Mouse (Mus musculus): ENCODE measurements at regions not wholly inside any gene's neighbourhood (a gene's known extent, or its start where the extent isn't known, plus 50 kb on each side); places are given as distances from the start of the nearest gene placed in this dataset.

- 87% methylated on average over 1 of the region's 1 CpGs for WGBS
- Histone ChIP-seq H3K36me3 (ENCODE audit: control insufficient read depth, insufficient read depth, low read length) (no peaks in the 10 kb centered on the region), H3K9me3 (replicated peaks; ENCODE audit: control insufficient read depth, low read length, poor library complexity, severe bottlenecking) (no peaks in the 10 kb centered on the region), H3K4me2 (ENCODE audit: low read length) (no peak overlapping the region), H3K4me3 (ENCODE audit: low read depth, low read length) (no peak overlapping the region), H3K9ac (ENCODE audit: low read depth, low read length) (no peak overlapping the region), H3K27me3 (ENCODE audit: control insufficient read depth, insufficient read depth, low read depth, low read length) (no peaks in the 10 kb centered on the region), H3K27ac (ENCODE audit: low read length) (no peak overlapping the region), H3K4me1 (ENCODE audit: control insufficient read depth, insufficient read depth, low read length) (no peaks in the 10 kb centered on the region)
- no peak for ATAC-seq
Observed at GRCm38 (mm10) chr12:35863141-35863540, 62.3 kb upstream of the Agr3 start.

DNA sequence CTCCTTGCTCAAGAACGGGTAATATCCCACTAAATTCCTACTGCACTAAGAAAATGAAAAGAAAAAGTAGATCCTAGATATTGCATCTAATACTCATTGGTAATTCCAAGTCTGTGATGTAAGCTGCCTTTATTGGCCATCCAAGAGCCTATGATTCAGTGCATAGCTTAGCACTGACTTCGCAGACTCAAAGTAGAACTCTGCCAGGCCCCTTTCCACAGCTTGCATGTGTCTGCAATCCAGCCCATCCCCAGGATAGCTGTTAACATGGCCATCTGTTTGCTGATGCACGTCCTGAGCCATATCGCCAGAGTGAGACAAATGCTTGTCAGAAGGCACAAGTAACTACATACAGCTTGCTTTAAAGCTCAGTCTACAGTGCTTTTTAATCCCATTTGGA lies 72.3 kb upstream of the Agr3 start:
- Histone ChIP-seq H3K27me3 (ENCODE audit: control insufficient read depth, insufficient read depth, low read depth, low read length) (no peaks in the 10 kb centered on the region), H3K9ac (ENCODE audit: low read depth, low read length) (no peak overlapping the region), H3K4me3 (ENCODE audit: low read depth, low read length) (no peak overlapping the region), H3K4me2 (ENCODE audit: low read length) (no peak overlapping the region), H3K4me1 (ENCODE audit: control insufficient read depth, insufficient read depth, low read length) (no peaks in the 10 kb centered on the region), H3K27ac (ENCODE audit: low read length) (no peak overlapping the region), H3K36me3 (ENCODE audit: control insufficient read depth, insufficient read depth, low read length) (no peaks in the 10 kb centered on the region), H3K9me3 (replicated peaks; ENCODE audit: control insufficient read depth, low read length, poor library complexity, severe bottlenecking) (no peaks in the 10 kb centered on the region)
- 85% methylated on average over 4 of the region's 4 CpGs for WGBS
- ATAC-seq = no peak

- ATAC-seq = no peak
- Histone ChIP-seq H3K9ac (ENCODE audit: low read depth, low read length) (no peak overlapping the region), H3K27me3 (ENCODE audit: control insufficient read depth, insufficient read depth, low read depth, low read length) (no peaks in the 10 kb centered on the region), H3K36me3 (ENCODE audit: control insufficient read depth, insufficient read depth, low read length) (no peaks in the 10 kb centered on the region), H3K27ac (ENCODE audit: low read length) (no peak overlapping the region), H3K4me2 (ENCODE audit: low read length) (no peak overlapping the region), H3K4me3 (ENCODE audit: low read depth, low read length) (no peak overlapping the region), H3K9me3 (replicated peaks; ENCODE audit: control insufficient read depth, low read length, poor library complexity, severe bottlenecking) (no peaks in the 10 kb centered on the region), H3K4me1 (ENCODE audit: control insufficient read depth, insufficient read depth, low read length) (no peaks in the 10 kb centered on the region)
- WGBS = 72% methylated on average over 5 of the region's 5 CpGs
Observed at GRCm38 (mm10) chr12:35846905-35847610, 78.4 kb upstream of the Agr3 start.

DNA sequence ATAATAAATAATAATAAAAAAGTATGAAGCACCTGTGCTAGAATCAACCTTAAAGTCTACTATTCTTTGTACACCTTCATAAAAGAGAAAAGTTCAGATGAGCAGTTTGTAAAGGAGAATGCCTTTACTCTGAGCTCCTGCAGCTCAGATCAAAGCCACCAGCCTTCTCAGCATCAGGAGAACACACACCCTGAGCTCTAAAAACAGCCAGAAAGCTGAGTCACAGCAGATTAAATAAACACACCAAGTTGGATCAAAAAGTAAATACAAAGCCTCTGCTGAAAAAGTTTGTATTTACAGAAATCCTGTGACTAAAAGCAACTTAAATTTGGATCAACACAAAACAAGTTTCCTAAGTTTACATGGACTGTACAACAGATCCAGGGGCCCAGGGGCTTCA lies 88.5 kb upstream of the Agr3 start:
- ATAC-seq = no peak
- no peaks in the 10 kb centered on the region for H3K27me3 ChIP-seq (ENCODE audit: control insufficient read depth, insufficient read depth, low read depth, low read length)
- no peak overlapping the region for H3K4me3 ChIP-seq (ENCODE audit: low read depth, low read length)
- no peak overlapping the region for H3K9ac ChIP-seq (ENCODE audit: low read depth, low read length)
- H3K4me2 ChIP-seq (ENCODE audit: low read length) = no peak overlapping the region
- no peaks in the 10 kb centered on the region for H3K4me1 ChIP-seq (ENCODE audit: control insufficient read depth, insufficient read depth, low read length)
- no peaks in the 10 kb centered on the region for H3K9me3 ChIP-seq (replicated peaks; ENCODE audit: control insufficient read depth, low read length, poor library complexity, severe bottlenecking)
- H3K36me3 ChIP-seq (ENCODE audit: control insufficient read depth, insufficient read depth, low read length) = no peaks in the 10 kb centered on the region
- H3K27ac ChIP-seq (ENCODE audit: low read length) = no peak overlapping the region

DNA sequence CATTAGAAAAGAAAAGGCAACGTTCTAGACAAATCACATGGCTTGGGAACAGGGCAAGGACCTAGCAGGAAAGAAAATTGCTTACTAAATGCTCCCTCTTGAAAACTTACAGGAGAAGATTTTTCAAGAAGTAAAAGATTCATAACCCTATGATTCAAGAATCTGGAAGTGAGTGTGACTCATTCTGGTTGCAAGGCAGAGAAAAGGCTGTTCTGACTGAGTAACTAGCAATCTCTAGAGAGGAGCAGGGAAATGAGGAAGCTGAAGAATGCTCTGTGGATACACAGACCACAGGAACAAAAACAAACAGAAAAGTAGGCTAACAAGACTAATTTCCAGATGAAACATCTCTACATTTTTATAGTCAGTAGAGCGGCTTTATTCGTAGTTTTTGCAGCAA lies 92.1 kb upstream of the Agr3 start:
- Histone ChIP-seq H3K27ac (ENCODE audit: low read length) (no peak overlapping the region), H3K9me3 (replicated peaks; ENCODE audit: control insufficient read depth, low read length, poor library complexity, severe bottlenecking) (no peaks in the 10 kb centered on the region), H3K4me2 (ENCODE audit: low read length) (no peak overlapping the region), H3K27me3 (ENCODE audit: control insufficient read depth, insufficient read depth, low read depth, low read length) (no peaks in the 10 kb centered on the region), H3K36me3 (ENCODE audit: control insufficient read depth, insufficient read depth, low read length) (no peaks in the 10 kb centered on the region), H3K9ac (ENCODE audit: low read depth, low read length) (no peak overlapping the region), H3K4me3 (ENCODE audit: low read depth, low read length) (no peak overlapping the region), H3K4me1 (ENCODE audit: control insufficient read depth, insufficient read depth, low read length) (0 out of 2 replicates have a peak, but pooled peaks cover 2% of the 10 kb centered on the region)
- ATAC-seq = no peak
- 74% methylated on average over 3 of the region's 3 CpGs for WGBS

GRCm38 (mm10) chr12:35831922-35832512 lies 93.4 kb upstream of the Agr3 start:
- H3K27me3 ChIP-seq (ENCODE audit: control insufficient read depth, insufficient read depth, low read depth, low read length) = no peaks in the 10 kb centered on the region
- no peaks in the 10 kb centered on the region for H3K36me3 ChIP-seq (ENCODE audit: control insufficient read depth, insufficient read depth, low read length)
- H3K9me3 ChIP-seq (replicated peaks; ENCODE audit: control insufficient read depth, low read length, poor library complexity, severe bottlenecking) = no peaks in the 10 kb centered on the region
- no peak overlapping the region for H3K9ac ChIP-seq (ENCODE audit: low read depth, low read length)
- 0 out of 2 replicates have a peak, but pooled peaks cover 2% of the 10 kb centered on the region for H3K4me1 ChIP-seq (ENCODE audit: control insufficient read depth, insufficient read depth, low read length)
- 85% methylated on average over 2 of the region's 2 CpGs for WGBS
- H3K4me2 ChIP-seq (ENCODE audit: low read length) = no peak overlapping the region
- no peak overlapping the region for H3K27ac ChIP-seq (ENCODE audit: low read length)
- 0 out of 2 replicates have a peak, but pooled peaks have one; percentile 39 for ATAC-seq
- H3K4me3 ChIP-seq (ENCODE audit: low read depth, low read length) = no peak overlapping the region

DNA sequence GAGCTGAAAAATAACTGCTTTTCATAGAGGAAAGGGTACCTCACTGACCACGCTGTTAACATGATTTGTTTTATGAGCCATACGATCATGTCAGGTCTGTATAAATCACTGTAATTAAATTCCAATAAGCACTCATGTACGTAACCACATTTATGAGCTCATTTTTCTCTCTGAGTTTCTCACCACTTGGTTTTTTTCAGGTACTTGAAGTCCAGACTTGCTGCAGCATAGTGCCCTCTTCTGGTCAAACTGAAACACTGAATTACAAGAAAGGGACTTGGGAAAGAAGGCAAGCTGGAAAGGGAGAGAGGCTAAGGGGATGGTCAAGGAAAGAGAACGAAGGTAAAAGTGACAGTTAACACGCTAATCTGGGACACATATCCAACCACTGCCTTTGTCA lies 94.2 kb upstream of the Agr3 start:
- WGBS = 18% methylated on average over 5 of the region's 5 CpGs
- no peak overlapping the region for H3K4me3 ChIP-seq (ENCODE audit: low read depth, low read length)
- H3K9me3 ChIP-seq (replicated peaks; ENCODE audit: control insufficient read depth, low read length, poor library complexity, severe bottlenecking) = no peaks in the 10 kb centered on the region
- ATAC-seq = peak; percentile 58; the same call in 1 of the 2 replicates
- H3K9ac ChIP-seq (ENCODE audit: low read depth, low read length) = no peak overlapping the region
- no peaks in the 10 kb centered on the region for H3K27me3 ChIP-seq (ENCODE audit: control insufficient read depth, insufficient read depth, low read depth, low read length)
- 0 out of 2 replicates have a peak, but pooled peaks cover 2% of the 10 kb centered on the region for H3K4me1 ChIP-seq (ENCODE audit: control insufficient read depth, insufficient read depth, low read length)
- no peaks in the 10 kb centered on the region for H3K36me3 ChIP-seq (ENCODE audit: control insufficient read depth, insufficient read depth, low read length)
- H3K4me2 ChIP-seq (ENCODE audit: low read length) = no peak overlapping the region
- H3K27ac ChIP-seq (ENCODE audit: low read length) = no peak overlapping the region

DNA sequence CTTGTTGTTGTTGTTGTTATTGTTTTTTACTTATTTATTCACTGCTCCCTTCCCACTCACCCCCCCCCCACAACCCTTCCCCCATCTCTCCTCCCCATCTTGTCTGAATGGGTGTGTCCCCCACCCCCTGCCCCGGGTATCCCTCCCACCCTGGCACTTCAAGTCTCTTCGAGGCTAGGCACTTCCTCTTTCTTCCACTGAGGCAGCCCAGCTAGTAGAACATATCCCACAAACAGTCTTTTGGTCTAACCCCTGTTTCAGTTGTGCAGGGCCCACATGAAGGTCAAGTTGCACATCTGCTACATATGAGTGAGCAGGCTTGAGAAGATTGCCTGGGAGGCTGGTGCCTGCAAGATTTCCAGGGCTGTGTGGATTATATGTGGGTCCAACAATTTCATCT lies 97.6 kb upstream of the Agr3 start:
- H3K36me3 ChIP-seq (ENCODE audit: control insufficient read depth, insufficient read depth, low read length) = no peaks in the 10 kb centered on the region
- H3K27me3 ChIP-seq (ENCODE audit: control insufficient read depth, insufficient read depth, low read depth, low read length) = no peaks in the 10 kb centered on the region
- no peak overlapping the region for H3K9ac ChIP-seq (ENCODE audit: low read depth, low read length)
- H3K9me3 ChIP-seq (replicated peaks; ENCODE audit: control insufficient read depth, low read length, poor library complexity, severe bottlenecking) = no peaks in the 10 kb centered on the region
- no peak overlapping the region for H3K4me2 ChIP-seq (ENCODE audit: low read length)
- no peak overlapping the region for H3K4me3 ChIP-seq (ENCODE audit: low read depth, low read length)
- 78% methylated on average over 2 of the region's 2 CpGs for WGBS
- no peak overlapping the region for H3K27ac ChIP-seq (ENCODE audit: low read length)
- 0 out of 2 replicates have a peak, but pooled peaks cover 2% of the 10 kb centered on the region for H3K4me1 ChIP-seq (ENCODE audit: control insufficient read depth, insufficient read depth, low read length)
- ATAC-seq = no peak

- Histone ChIP-seq H3K4me1 (ENCODE audit: control insufficient read depth, insufficient read depth, low read length) (0 out of 2 replicates have a peak, but pooled peaks cover 2% of the 10 kb centered on the region), H3K9me3 (replicated peaks; ENCODE audit: control insufficient read depth, low read length, poor library complexity, severe bottlenecking) (peaks cover 2% of the 10 kb centered on the region; the same call in 1 of the 2 replicates), H3K4me3 (ENCODE audit: low read depth, low read length) (no peak overlapping the region), H3K36me3 (ENCODE audit: control insufficient read depth, insufficient read depth, low read length) (no peaks in the 10 kb centered on the region), H3K27me3 (ENCODE audit: control insufficient read depth, insufficient read depth, low read depth, low read length) (no peaks in the 10 kb centered on the region), H3K27ac (ENCODE audit: low read length) (no peak overlapping the region), H3K4me2 (ENCODE audit: low read length) (no peak overlapping the region), H3K9ac (ENCODE audit: low read depth, low read length) (no peak overlapping the region)
- ATAC-seq = no peak
- 96% methylated on average over 5 of the region's 5 CpGs for WGBS
Observed at GRCm38 (mm10) chr12:35826990-35827389, 98.4 kb upstream of the Agr3 start.
